Mouse (Mus musculus) ES-Bruce4 (cell line): ENCODE results near the gene Zrsr2.

Experiments used
- CTCF ChIP-seq: IDR thresholded peaks from one replicate; pipeline ENCODE4 v1.8.1; 2011; ENCODE audit warnings: low read depth, low read length
- EP300 ChIP-seq: IDR thresholded peaks from 2 replicates; pipeline ENCODE4 v1.6.1; 2011; ENCODE audit warnings: low read depth, low read length; ENCODE audit not compliant: insufficient read depth

- no peak for TF ChIP-seq EP300
- TF ChIP-seq CTCF = no peak
Measured at GRCm38 (mm10) chrX:163987718-163988374, 29.4 kb upstream of the Zrsr2 start.
